Mouse (Mus musculus) heart, postnatal 0 days (tissue): Measurements from ENCODE around the gene Sin3b.

Experiments used
- CTCF ChIP-seq: IDR thresholded peaks from 2 replicates; pipeline ENCODE4 v1.5.1; 2016; ENCODE audit warnings: antibody characterized with exemption, control low read depth, low read depth
- EP300 ChIP-seq: IDR thresholded peaks from 2 replicates; pipeline ENCODE4 v1.6.1; 2016; ENCODE audit warnings: antibody characterized with exemption, low read depth

DNA sequence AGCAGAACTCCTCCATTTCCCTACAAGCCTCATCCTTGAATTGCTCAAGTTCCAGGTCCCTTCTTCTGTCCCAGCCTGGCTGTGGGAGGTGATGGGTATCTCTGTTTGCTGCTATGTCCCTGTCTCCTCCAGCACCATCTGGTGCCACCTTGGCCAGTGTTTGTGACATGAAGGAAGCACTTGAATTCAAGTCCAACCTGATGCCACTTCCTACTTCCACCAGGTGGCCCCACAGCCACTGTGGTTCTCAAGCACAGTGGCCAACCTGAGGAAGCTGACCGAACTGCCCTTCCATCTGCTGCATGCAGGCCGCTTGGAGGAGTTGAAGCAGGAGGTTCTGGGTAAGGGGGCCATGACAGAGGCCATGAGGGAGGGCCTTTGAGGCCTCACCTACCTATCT is 48.9 kb upstream of the Sin3b start:
- TF ChIP-seq CTCF (0 out of 2 replicates have a peak, but pooled peaks have one; percentile 1), EP300 (no peak)
